Mouse (Mus musculus) stomach, adult 2 months (tissue): ENCODE results near the gene Dbx2. TPM values are rescaled to one million over a fixed set of nuclear protein-coding genes. Genes with fewer than 3 reads are reported as not detected.

ENCODE experiments used
- polyA plus RNA-seq: library from polyadenylated mRNA; depleted of rRNA; stranded (reverse); fragments of >200 nt; gene quantifications from 2 replicates; pipeline ENCODE4 v1.2.3, GENCODE M21; 2012; rRNA removed

Dbx2 gene
- polyA plus RNA-seq, result 0.05 and 0.08 TPM in 2 replicates

DNA sequence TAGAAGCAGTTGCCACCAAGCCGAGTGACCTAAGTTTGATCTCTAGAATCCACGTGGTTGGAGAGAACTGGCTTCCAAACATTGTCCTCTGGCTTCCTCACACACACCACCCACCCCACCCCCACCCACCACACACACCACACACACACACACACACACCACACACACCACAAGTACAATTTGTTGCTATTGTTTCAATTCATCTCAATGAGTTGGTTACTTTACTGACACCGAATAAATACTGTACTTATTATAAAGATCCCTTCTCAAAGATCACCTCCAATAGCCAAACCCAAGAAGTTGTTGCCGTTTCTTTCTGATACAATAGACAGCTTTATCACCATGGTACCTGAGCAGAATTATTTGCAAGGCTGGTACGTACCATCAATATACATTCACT is at the start of gene Dbx2:
Gene Dbx2 (minus strand): TSS at position 101 of the 400 bp plus-strand sequence.

Other genes starting within 250 kb of the Dbx2 start
- gene Nell2, start 127.4 kb downstream of the Dbx2 start, polyA plus RNA-seq, result 0.34 and 0.37 TPM in 2 replicates
- 6.2 and 7.9 TPM in 2 replicates for gene Ano6, start 134.9 kb upstream of the Dbx2 start, polyA plus RNA-seq